Mouse (Mus musculus) thymus, adult 2 months (tissue): ENCODE data around the gene Actg2. TPM values are rescaled to one million over a fixed set of nuclear protein-coding genes. Genes with fewer than 3 reads are reported as not detected.

Source experiments
- DNase-seq: peaks from one replicate; pipeline ENCODE4 v3.0.0; 2021
- H3K27ac ChIP-seq: fragments of 200-500 bp; 2 replicates; pipeline ENCODE4 v1.5.1; 2012; ENCODE audit warnings: low read length, control low read depth; ENCODE audit not compliant: control insufficient read depth, insufficient read depth
- H3K27me3 ChIP-seq: fragments of 200-500 bp; 2 replicates; pipeline ENCODE4 v1.6.1; 2012; ENCODE audit warnings: mild to moderate bottlenecking, low read length, moderate library complexity, mixed read lengths; ENCODE audit not compliant: control insufficient read depth, insufficient read depth
- H3K36me3 ChIP-seq: fragments of 200-500 bp; 2 replicates; pipeline ENCODE4 v1.6.1; 2012; ENCODE audit warnings: mild to moderate bottlenecking, low read length, moderate library complexity; ENCODE audit not compliant: control insufficient read depth, insufficient read depth
- H3K4me1 ChIP-seq: fragments of 200-500 bp; replicated peaks from 2 replicates; pipeline ENCODE4 v1.6.1; 2012; ENCODE audit warnings: low read length; ENCODE audit not compliant: control insufficient read depth, insufficient read depth
- H3K4me3 ChIP-seq: fragments of 200-500 bp; 2 replicates; pipeline ENCODE4 v1.5.1; 2012; ENCODE audit warnings: mild to moderate bottlenecking, low read length, control low read depth, moderate library complexity; ENCODE audit not compliant: control insufficient read depth, insufficient read depth
- CTCF ChIP-seq: fragments of 200-500 bp; IDR thresholded peaks from 2 replicates; pipeline ENCODE4 v1.5.1; 2012; ENCODE audit warnings: mild to moderate bottlenecking, control low read depth, low read length, moderate library complexity, borderline replicate concordance; ENCODE audit not compliant: control insufficient read depth, poor library complexity, insufficient read depth; ENCODE audit errors: extremely low read depth
- POLR2A ChIP-seq: fragments of 200-500 bp; IDR thresholded peaks from 2 replicates; pipeline ENCODE4 v1.6.1; 2012; ENCODE audit warnings: mild to moderate bottlenecking, low read length, control low read depth, moderate library complexity; ENCODE audit not compliant: control insufficient read depth, poor library complexity, insufficient read depth; ENCODE audit errors: extremely low read depth
- WGBS: fragments of 180-500 bp; shearing (Covaris S2); methylation state at CpG from one replicate; pipeline ENCODE4 v1.1.7; 2018; 5-methylcytosine and 5-hydroxymethylcytosine counted together
- polyA plus RNA-seq: library from polyadenylated mRNA; depleted of rRNA; stranded (reverse); fragments of >200 nt; gene quantifications from 2 replicates; pipeline ENCODE4 v1.2.3, GENCODE M21; 2012

The Actg2 gene
- polyA plus RNA-seq, 1 experiment, result 2.3 TPM

GRCm38 (mm10) chr6:83482418-83483085 is 53.5 kb downstream of the Actg2 start:
- no peak overlapping the region; the same call in 1 of the 2 replicates for H3K27ac ChIP-seq
- no peak overlapping the region for H3K4me3 ChIP-seq
- WGBS, result 61% methylated on average over 10 of the region's 10 CpGs
- no peaks in the 10 kb centered on the region for H3K27me3 ChIP-seq
- H3K36me3 ChIP-seq, result peaks cover 5% of the 10 kb centered on the region; the same call in 1 of the 2 replicates
- TF ChIP-seq CTCF, result no peak
- TF ChIP-seq POLR2A, result no peak
- peaks cover 6% of the 10 kb centered on the region; the same call in 1 of the 2 replicates for H3K4me1 ChIP-seq
- no peak for DNase-seq

DNA sequence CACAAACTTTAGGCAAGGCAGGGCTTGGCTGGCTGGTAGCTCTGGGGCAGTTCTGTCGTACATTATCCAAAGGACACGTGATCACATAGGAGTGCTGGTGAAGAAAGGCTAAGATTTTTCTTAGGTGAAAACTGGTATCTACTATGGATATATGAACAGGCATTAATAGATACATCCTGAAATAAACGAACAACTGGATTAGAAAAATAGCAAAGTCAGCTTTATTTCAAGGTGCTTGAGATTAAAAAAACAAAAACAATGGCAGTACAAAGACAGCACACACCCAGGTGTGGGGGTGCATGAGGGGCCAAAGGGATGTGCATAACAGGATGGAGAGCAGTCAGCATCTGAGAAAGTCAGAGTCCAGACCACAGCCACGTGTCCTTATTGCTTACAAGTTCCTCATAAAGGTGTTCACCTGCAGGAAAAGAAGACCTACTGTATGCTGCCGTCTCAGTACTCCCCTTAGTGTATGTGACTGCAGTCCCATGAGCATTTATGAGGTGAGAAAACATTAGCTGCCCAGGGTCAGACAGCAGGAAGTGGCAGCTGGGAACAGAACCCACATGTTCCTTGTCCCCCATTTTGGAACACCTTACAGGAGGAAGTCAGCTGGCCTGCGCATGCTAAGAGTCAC is 55.9 kb downstream of the Actg2 start:
- no peaks in the 10 kb centered on the region; the same call in 1 of the 2 replicates for H3K36me3 ChIP-seq
- 85% methylated on average over 6 of the region's 6 CpGs for WGBS
- TF ChIP-seq CTCF (no peak), POLR2A (no peak)
- H3K27me3 ChIP-seq, result no peaks in the 10 kb centered on the region
- H3K27ac ChIP-seq, result no peak overlapping the region
- H3K4me1 ChIP-seq, result peaks cover 6% of the 10 kb centered on the region; the same call in 1 of the 2 replicates
- no peak for DNase-seq
- H3K4me3 ChIP-seq, result no peak overlapping the region

GRCm38 (mm10) chr6:83479193-83479592 is 56.9 kb downstream of the Actg2 start:
- peaks cover 6% of the 10 kb centered on the region; the same call in 1 of the 2 replicates for H3K4me1 ChIP-seq
- H3K27ac ChIP-seq, result no peak overlapping the region
- WGBS, result 73% methylated on average over 2 of the region's 2 CpGs
- no peak overlapping the region for H3K4me3 ChIP-seq
- TF ChIP-seq CTCF (no peak), POLR2A (no peak)
- DNase-seq, result no peak
- H3K36me3 ChIP-seq, result no peaks in the 10 kb centered on the region; the same call in 1 of the 2 replicates
- no peaks in the 10 kb centered on the region for H3K27me3 ChIP-seq

- Histone ChIP-seq H3K27ac (no peak overlapping the region), H3K27me3 (no peaks in the 10 kb centered on the region), H3K4me1 (peaks cover 6% of the 10 kb centered on the region; the same call in 1 of the 2 replicates), H3K36me3 (no peaks in the 10 kb centered on the region; the same call in 1 of the 2 replicates), H3K4me3 (no peak overlapping the region)
- TF ChIP-seq CTCF (no peak), POLR2A (no peak)
- DNase-seq, result no peak
- 88% methylated on average over 7 of the region's 7 CpGs for WGBS
Measured at GRCm38 (mm10) chr6:83478628-83479027, 57.4 kb downstream of the Actg2 start.

DNA sequence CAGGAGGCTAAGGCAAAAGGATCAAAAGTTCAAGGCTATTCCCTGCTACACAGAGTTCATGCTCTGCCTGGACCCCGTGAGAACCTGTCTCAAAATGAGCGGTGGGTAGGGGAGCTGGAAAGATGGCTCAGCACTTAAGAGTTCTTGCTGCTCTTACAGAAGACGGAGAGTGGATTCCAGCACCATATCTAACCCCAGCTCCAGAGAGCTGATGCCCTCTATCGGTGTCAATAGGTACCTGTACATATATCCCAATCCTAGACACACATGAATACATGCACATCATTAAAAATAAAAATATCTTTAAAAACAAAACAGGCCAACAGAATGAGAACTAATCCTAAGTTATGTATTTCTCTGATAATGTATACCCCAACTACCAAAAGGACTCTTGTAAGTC is 57.8 kb downstream of the Actg2 start:
- H3K4me1 ChIP-seq, result peaks cover 6% of the 10 kb centered on the region; the same call in 1 of the 2 replicates
- WGBS, result 58% methylated on average over 4 of the region's 4 CpGs
- no peak overlapping the region for H3K27ac ChIP-seq
- no peaks in the 10 kb centered on the region; the same call in 1 of the 2 replicates for H3K36me3 ChIP-seq
- TF ChIP-seq CTCF, result no peak
- TF ChIP-seq POLR2A, result no peak
- no peak overlapping the region for H3K4me3 ChIP-seq
- no peak for DNase-seq
- no peaks in the 10 kb centered on the region for H3K27me3 ChIP-seq

- Histone ChIP-seq H3K27ac (no peak overlapping the region), H3K4me3 (no peak overlapping the region), H3K4me1 (peaks cover 6% of the 10 kb centered on the region; the same call in 1 of the 2 replicates), H3K27me3 (no peaks in the 10 kb centered on the region), H3K36me3 (no peaks in the 10 kb centered on the region; the same call in 1 of the 2 replicates)
- no peak for DNase-seq
- WGBS, result 92% methylated on average over 7 of the region's 7 CpGs
- TF ChIP-seq CTCF, result no peak
- no peak for TF ChIP-seq POLR2A
Measured at GRCm38 (mm10) chr6:83475431-83475830, 60.6 kb downstream of the Actg2 start.

- no peak for TF ChIP-seq POLR2A
- no peak for TF ChIP-seq CTCF
- no peak for DNase-seq
- 52% methylated on average over 9 of the region's 9 CpGs for WGBS
- Histone ChIP-seq H3K36me3 (no peaks in the 10 kb centered on the region), H3K4me3 (no peak overlapping the region), H3K4me1 (peaks cover 2% of the 10 kb centered on the region; the same call in 1 of the 2 replicates), H3K27ac (no peak overlapping the region), H3K27me3 (no peaks in the 10 kb centered on the region)
Measured at GRCm38 (mm10) chr6:83473240-83473639, 62.8 kb downstream of the Actg2 start.
